Mouse (Mus musculus) cerebellum, postnatal 14 days (tissue): Measurements from ENCODE around the gene Bicc1.
"Not testable (repeated sequence)": the region's sequence is repeated elsewhere in the genome, so short reads cannot be mapped to it uniquely, and the experiment has no call there.

Source experiments
- DNase-seq, 2 experiments: peaks; one replicate each; pipeline ENCODE4 v3.0.0; 2021; ENCODE audit warnings: mixed read lengths in 2 of 2

Gene Bicc1

GRCm38 (mm10) chr10:70983036-70983670 is 176.3 kb downstream of the Bicc1 start:
- DNase-seq: no peak

DNA sequence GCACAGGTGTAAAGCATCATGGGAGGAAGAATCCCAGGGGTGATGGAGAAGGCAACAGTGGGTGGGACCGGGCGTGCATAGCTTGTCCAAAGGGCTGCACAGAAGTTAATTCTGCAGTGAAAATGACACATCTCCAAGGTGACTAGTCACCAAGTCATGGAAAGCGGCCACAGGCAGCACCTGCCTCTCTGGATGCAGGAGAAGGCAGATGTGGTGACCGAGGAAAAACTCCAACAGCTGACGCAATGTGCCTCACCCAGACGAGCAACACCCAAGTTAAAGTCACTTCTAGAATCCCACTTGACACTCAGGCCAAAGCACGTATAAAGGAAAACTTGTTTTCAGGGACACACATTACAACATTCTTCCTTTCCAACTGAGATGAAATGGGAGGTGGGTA is 177.3 kb downstream of the Bicc1 start:
- DNase-seq: no peak

- no peak for DNase-seq
These were observed 179.8 kb downstream of the Bicc1 start for GRCm38 (mm10) chr10:70979657-70980056.

DNA sequence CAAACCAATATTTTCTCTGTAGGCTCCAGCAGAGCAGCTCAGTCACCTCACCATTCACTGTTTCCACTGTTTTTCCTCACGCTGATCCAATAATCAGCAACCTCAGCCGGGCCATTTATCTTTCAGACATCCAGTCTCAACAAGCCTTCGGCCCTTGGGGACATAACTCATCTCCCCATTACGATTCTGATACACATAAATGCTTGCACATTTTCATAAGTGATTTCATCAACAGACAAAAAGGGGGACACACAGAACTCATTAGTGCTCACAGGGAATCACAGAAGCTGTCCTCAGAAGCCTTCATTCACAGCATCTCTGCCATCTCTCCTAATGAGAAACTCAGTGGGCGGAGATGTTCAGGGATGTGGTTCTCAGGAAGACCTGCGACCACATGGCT is 182.4 kb downstream of the Bicc1 start:
- DNase-seq: no peak

- no peak for DNase-seq
These were observed 182.9 kb downstream of the Bicc1 start for GRCm38 (mm10) chr10:70976633-70977032.

GRCm38 (mm10) chr10:70971156-70971555 is 188.3 kb downstream of the Bicc1 start:
- no peak for DNase-seq

GRCm38 (mm10) chr10:70968848-70969683 is 190.4 kb downstream of the Bicc1 start:
- no peak for DNase-seq

DNA sequence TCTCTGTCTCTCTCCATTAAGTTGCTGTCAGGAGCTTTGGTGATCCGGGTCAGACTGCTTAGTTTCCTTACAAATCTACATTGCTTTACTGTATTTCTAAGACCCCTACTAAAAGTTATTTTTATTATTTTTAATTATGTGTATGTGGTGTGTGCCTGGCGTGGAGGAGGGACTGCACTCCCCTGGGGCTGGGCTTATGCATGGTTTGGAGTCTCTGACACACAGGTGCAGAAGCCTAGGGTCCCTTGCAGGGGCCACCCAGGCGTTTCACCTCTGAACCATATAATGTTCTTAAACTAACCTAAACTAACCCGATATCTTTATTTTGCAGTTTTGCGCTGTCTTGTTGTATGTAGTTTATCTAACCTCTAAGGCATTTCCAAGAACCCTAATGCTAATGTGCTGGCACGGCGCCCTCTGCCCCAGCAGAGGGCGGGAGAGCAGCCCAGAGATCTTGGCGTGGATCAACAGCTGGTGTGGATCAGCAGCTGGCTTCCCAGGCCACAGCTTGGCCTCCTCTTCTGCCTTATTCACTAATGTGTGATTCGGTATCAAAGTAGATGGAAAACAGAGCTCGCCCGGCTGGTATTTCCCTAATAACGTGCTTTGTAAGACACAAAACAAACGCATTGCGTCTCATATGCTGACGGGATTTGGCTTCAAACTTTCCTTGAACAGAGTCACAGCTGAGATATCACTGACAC is 192.7 kb downstream of the Bicc1 start:
- DNase-seq: peak in 1 of 2 experiments; percentile 21

GRCm38 (mm10) chr10:70964706-70965105 is 194.8 kb downstream of the Bicc1 start:
- DNase-seq: no peak

- peak; percentile 68 to 78 for DNase-seq
These were observed 195.8 kb downstream of the Bicc1 start for GRCm38 (mm10) chr10:70963599-70964193.

GRCm38 (mm10) chr10:70961641-70962040 is 197.9 kb downstream of the Bicc1 start:
- DNase-seq: no peak

DNA sequence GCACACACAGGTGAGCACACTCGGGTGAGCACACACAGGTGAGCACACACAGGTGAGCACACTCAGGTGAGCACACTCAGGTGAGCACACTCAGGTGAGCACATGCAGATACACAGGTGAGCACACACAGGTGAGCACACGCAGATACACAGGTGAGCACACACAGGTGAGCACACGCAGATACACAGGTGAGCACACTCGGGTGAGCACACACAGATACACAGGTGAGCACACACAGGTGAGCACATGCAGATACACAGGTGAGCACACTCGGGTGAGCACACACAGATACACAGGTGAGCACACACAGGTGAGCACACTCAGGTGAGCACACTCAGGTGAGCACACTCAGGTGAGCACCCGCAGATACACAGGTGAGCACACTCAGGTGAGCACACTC is 199.1 kb downstream of the Bicc1 start:
- not testable (repeated sequence) for DNase-seq

GRCm38 (mm10) chr10:70952770-70953147 is 206.7 kb downstream of the Bicc1 start:
- no peak for DNase-seq

- no peak for DNase-seq
These were observed 207.3 kb downstream of the Bicc1 start for GRCm38 (mm10) chr10:70952056-70952769.

DNA sequence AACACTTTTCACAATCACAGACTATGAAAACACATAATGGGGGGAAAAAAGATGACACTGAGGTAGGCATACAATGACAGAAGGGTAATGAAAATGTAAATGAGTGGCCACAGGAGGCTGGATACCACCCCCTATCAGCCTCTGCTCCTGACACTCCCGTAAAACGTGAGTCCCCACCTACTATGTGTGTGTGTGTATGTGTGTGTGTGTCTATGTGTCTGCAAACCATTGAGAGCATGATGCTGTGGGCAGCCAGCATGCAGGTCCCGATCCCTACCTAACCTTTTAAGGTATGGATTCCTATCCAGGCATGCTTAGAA is 209.4 kb downstream of the Bicc1 start:
- no peak for DNase-seq

DNA sequence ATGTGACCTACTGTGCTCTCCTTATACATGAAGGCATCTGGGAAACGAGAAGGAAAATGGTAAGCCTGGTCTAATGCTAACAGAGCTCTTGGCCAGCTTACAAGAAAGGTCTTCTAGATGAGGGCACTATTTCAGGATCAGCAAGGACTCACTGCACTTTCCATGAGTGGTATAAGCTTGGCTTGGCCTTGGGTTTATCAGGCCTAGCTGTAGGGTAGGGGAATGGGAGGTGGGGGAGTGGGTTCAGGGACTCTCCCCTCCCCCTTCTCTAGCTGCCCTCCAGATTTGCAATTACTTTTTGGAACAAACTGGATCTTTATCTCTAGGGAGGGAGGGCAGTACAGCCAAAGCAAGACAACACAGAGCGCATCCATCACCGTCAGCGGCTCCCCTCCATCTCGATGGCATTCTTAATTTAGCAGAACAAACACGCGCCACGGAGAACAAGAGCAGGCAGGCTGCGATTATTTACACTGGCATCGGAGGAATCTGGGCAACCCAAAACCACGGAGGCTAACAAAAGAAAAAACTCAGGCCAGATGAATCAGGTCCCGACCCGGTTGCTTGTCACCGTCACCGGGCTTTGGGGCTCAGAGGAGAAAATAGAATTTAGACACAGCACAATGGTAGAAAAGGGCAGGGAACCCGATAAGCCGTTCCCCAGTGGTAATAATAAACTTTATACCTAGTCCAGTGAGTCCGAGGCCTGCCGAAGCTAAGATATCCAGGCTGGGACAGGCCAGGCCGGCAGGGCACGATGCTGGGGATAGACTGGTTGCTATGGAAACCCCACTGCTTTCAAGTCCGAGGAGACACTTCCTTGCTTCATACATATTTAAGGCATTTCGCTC is 210.0 kb downstream of the Bicc1 start:
- peak in 1 of 2 experiments; percentile 43 for DNase-seq

- DNase-seq: peak; percentile 65 to 68
These were observed 211.2 kb downstream of the Bicc1 start for GRCm38 (mm10) chr10:70948276-70948675.

DNA sequence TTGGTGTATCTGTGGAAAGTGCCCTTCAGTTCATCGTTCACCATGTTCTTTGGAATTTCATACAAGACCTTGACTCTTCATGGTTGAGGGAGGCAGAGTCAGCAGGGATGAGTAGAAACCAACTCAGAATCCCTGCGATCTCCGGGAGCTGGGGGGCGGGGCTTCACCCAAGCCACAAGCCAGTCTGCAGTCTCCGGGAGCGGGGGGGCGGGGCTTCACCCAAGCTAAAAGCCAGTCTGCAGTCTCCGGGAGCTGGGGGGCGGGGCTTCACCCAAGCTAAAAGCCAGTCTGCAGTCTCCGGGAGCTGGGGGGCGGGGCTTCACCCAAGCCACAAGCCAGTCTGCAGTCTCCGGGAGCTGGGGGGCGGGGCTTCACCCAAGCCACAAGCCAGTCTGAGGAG is 213.4 kb downstream of the Bicc1 start:
- DNase-seq: not testable (repeated sequence)

DNA sequence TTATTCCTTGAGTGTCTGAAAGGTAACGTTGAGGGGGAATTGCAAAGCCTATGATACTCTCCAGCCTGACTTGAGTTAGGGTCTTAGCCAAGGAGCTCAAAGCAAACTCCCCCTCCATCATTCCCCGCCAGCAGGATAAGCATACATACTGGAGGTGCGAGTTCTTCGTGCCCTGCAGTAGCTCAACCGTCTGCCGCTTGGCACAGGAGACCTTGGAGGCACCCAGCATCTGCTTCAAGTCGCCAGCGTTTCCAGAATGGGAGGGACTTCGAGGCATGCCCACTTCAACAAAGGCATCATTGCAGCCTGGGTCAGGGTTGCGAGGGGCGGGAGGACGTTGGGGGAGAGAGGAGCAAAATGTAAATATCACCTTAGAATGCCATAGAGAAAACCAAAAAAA is 214.4 kb downstream of the Bicc1 start:
- DNase-seq: peak; percentile 69 to 71

- DNase-seq: no peak
These were observed 217.9 kb downstream of the Bicc1 start for GRCm38 (mm10) chr10:70941623-70942022.

- no peak for DNase-seq
These were observed 219.7 kb downstream of the Bicc1 start for GRCm38 (mm10) chr10:70939751-70940150.

GRCm38 (mm10) chr10:70937450-70937849 is 222.1 kb downstream of the Bicc1 start:
- peak; percentile 41 to 60 for DNase-seq
